Mouse (Mus musculus) MEL (cell line): Measurements from ENCODE around the gene Ruvbl1. TPM values are rescaled to one million over a fixed set of nuclear protein-coding genes. Genes with fewer than 3 reads are reported as not detected.
A peak's percentile ranks its signal among the peaks of the same experiment; 100 is the strongest.

Source experiments
- DNase-seq: peaks from one replicate; pipeline ENCODE4 v3.0.0; 2011; ENCODE audit warnings: low read depth, low spot score
- H3K27ac ChIP-seq: 2 replicates; pipeline ENCODE4 v1.5.1; 2012; ENCODE audit warnings: low read depth, mild to moderate bottlenecking, control low read depth, low read length, moderate library complexity; ENCODE audit not compliant: control insufficient read depth
- H3K27me3 ChIP-seq, 2 experiments: fragments of 150-350 bp in 1 of 2; sonication (generic) in 1 of 2; 2 replicates each; pipeline ENCODE4 v1.6.1; 2012; ENCODE audit warnings: low read length in 2 of 2, mild to moderate bottlenecking in 2 of 2, improper control_type of control experiment in 1 of 2, moderate library complexity in 1 of 2; ENCODE audit not compliant: insufficient read depth in 2 of 2, control insufficient read depth in 1 of 2
- H3K36me3 ChIP-seq, 2 experiments: 2 replicates each; pipeline ENCODE4 v1.6.1; 2012 to 2014; ENCODE audit warnings: low read length in 2 of 2, improper control_type of control experiment in 1 of 2, inconsistent platforms in 1 of 2, mild to moderate bottlenecking in 1 of 2; ENCODE audit not compliant: insufficient read depth in 2 of 2, control insufficient read depth in 1 of 2
- H3K4me1 ChIP-seq, 2 experiments: fragments of 150-350 bp in 1 of 2; sonication (generic) in 1 of 2; 2 replicates each; pipeline ENCODE4 v1.6.1; 2012; ENCODE audit warnings: low read length in 2 of 2, improper control_type of control experiment in 1 of 2, mild to moderate bottlenecking in 1 of 2; ENCODE audit not compliant: insufficient read depth in 2 of 2, control insufficient read depth in 1 of 2
- H3K4me3 ChIP-seq, 2 experiments: fragments of 150-350 bp in 1 of 2; sonication (generic) in 1 of 2; 2 replicates each; pipeline ENCODE4 v1.5.1; 2012; ENCODE audit warnings: low read depth in 2 of 2, low read length in 2 of 2, mild to moderate bottlenecking in 2 of 2, moderate library complexity in 2 of 2, control low read depth in 1 of 2, improper control_type of control experiment in 1 of 2; ENCODE audit not compliant: control insufficient read depth in 1 of 2, insufficient read depth in 1 of 2
- H3K79me2 ChIP-seq: 2 replicates; pipeline ENCODE4 v1.6.1; 2012; ENCODE audit warnings: mild to moderate bottlenecking, low read length, moderate library complexity; ENCODE audit not compliant: control insufficient read depth, poor library complexity, insufficient read depth
- H3K9ac ChIP-seq: 2 replicates; pipeline ENCODE4 v1.6.1; 2012; ENCODE audit warnings: low read depth, mild to moderate bottlenecking, control low read depth, low read length, moderate library complexity; ENCODE audit not compliant: control insufficient read depth, poor library complexity, severe bottlenecking
- H3K9me3 ChIP-seq: fragments of 150-350 bp; sonication (generic); replicated peaks from 2 replicates; pipeline ENCODE4 v1.6.1; 2012; ENCODE audit warnings: mild to moderate bottlenecking, low read length, improper control_type of control experiment, moderate library complexity; ENCODE audit not compliant: insufficient read depth
- CHD1 ChIP-seq: IDR thresholded peaks from 2 replicates; pipeline ENCODE4 v1.6.1; 2012; ENCODE audit warnings: low read depth, mild to moderate bottlenecking, inconsistent platforms, low read length, improper control_type of control experiment
- CHD2 ChIP-seq: IDR thresholded peaks from 2 replicates; pipeline ENCODE4 v1.6.1; 2011; ENCODE audit warnings: low read length, improper control_type of control experiment
- CTCF ChIP-seq, 3 experiments: IDR thresholded peaks in 2 of 3; conservative IDR thresholded peaks in 1 of 3; 2 replicates each; pipeline ENCODE4 v1.5.1; 2011 to 2012; ENCODE audit warnings: low read length in 3 of 3, low read depth in 2 of 3, mild to moderate bottlenecking in 2 of 3, improper control_type of control experiment in 1 of 3, inconsistent platforms in 1 of 3, mixed read lengths in 1 of 3, moderate library complexity in 1 of 3; ENCODE audit not compliant: control insufficient read depth in 1 of 3, insufficient read depth in 1 of 3, poor library complexity in 1 of 3, severe bottlenecking in 1 of 3
- E2F4 ChIP-seq: IDR thresholded peaks from 2 replicates; pipeline ENCODE4 v1.6.1; 2011; ENCODE audit warnings: low read depth, low read length, improper control_type of control experiment, borderline replicate concordance
- ELF1 ChIP-seq: IDR thresholded peaks from 2 replicates; pipeline ENCODE4 v1.6.1; 2014; ENCODE audit warnings: low read depth, mild to moderate bottlenecking, inconsistent platforms, low read length, improper control_type of control experiment, moderate library complexity
- EP300 ChIP-seq, 2 experiments: IDR thresholded peaks; 2 replicates each; pipeline ENCODE4 v1.6.1; 2011; ENCODE audit warnings: improper control_type of control experiment in 2 of 2, low read length in 2 of 2, low read depth in 1 of 2, mild to moderate bottlenecking in 1 of 2
- ETS1 ChIP-seq: IDR thresholded peaks from 2 replicates; pipeline ENCODE4 v1.6.1; 2012; ENCODE audit warnings: low read depth, mild to moderate bottlenecking, inconsistent platforms, low read length, improper control_type of control experiment, moderate library complexity
- GABPA ChIP-seq: IDR thresholded peaks from 2 replicates; pipeline ENCODE4 v1.6.1; 2012; ENCODE audit warnings: low read depth, mild to moderate bottlenecking, inconsistent platforms, low read length, improper control_type of control experiment, moderate library complexity
- KAT2A ChIP-seq: conservative IDR thresholded peaks from 2 replicates; pipeline ENCODE4 v1.6.1; 2012; ENCODE audit warnings: low read depth, low read length, improper control_type of control experiment, inconsistent platforms
- MAFK ChIP-seq: IDR thresholded peaks from 2 replicates; pipeline ENCODE4 v1.6.1; 2011; ENCODE audit warnings: low read depth, mild to moderate bottlenecking, low read length, improper control_type of control experiment, borderline replicate concordance
- MAX ChIP-seq: IDR thresholded peaks from 2 replicates; pipeline ENCODE4 v1.6.1; 2011; ENCODE audit warnings: low read length, improper control_type of control experiment
- MXI1 ChIP-seq: IDR thresholded peaks from 2 replicates; pipeline ENCODE4 v1.6.1; 2011; ENCODE audit warnings: mild to moderate bottlenecking, low read depth, low read length, improper control_type of control experiment
- NELFE ChIP-seq: IDR thresholded peaks from 2 replicates; pipeline ENCODE4 v1.6.1; 2011; ENCODE audit warnings: low read depth, low read length, improper control_type of control experiment
- POLR2A ChIP-seq, 2 experiments: IDR thresholded peaks; 2 replicates each; pipeline ENCODE4 v1.6.1; 2011 to 2012; ENCODE audit warnings: low read length in 2 of 2, mild to moderate bottlenecking in 2 of 2, control low read depth in 1 of 2, improper control_type of control experiment in 1 of 2, low read depth in 1 of 2, moderate library complexity in 1 of 2; ENCODE audit not compliant: control insufficient read depth in 1 of 2, insufficient read depth in 1 of 2, poor library complexity in 1 of 2
- POLR2AphosphoS2 ChIP-seq: IDR thresholded peaks from 2 replicates; pipeline ENCODE4 v1.6.1; 2011; ENCODE audit warnings: low read length, improper control_type of control experiment
- POLR2AphosphoS5 ChIP-seq: IDR thresholded peaks from 2 replicates; pipeline ENCODE4 v1.6.1; 2012; ENCODE audit warnings: low read depth, borderline replicate concordance, mild to moderate bottlenecking, inconsistent platforms, low read length, moderate library complexity, mixed read lengths
- RCOR1 ChIP-seq: IDR thresholded peaks from 2 replicates; pipeline ENCODE4 v1.6.1; 2012; ENCODE audit warnings: low read depth, mild to moderate bottlenecking, inconsistent platforms, low read length, improper control_type of control experiment
- UBTF ChIP-seq: IDR thresholded peaks from 2 replicates; pipeline ENCODE4 v1.6.1; 2012; ENCODE audit warnings: low read depth, mild to moderate bottlenecking, inconsistent platforms, low read length, improper control_type of control experiment, moderate library complexity, borderline replicate concordance; ENCODE audit not compliant: insufficient read depth
- USF1 ChIP-seq: IDR thresholded peaks from 2 replicates; pipeline ENCODE4 v1.6.1; 2014; ENCODE audit warnings: low read depth, mild to moderate bottlenecking, inconsistent platforms, low read length, improper control_type of control experiment, moderate library complexity
- ZC3H11A ChIP-seq: IDR thresholded peaks from 2 replicates; pipeline ENCODE4 v1.6.1; 2012; ENCODE audit warnings: low read depth, mild to moderate bottlenecking, inconsistent platforms, low read length, improper control_type of control experiment
- ZMIZ1 ChIP-seq: IDR thresholded peaks from 2 replicates; pipeline ENCODE4 v1.6.1; 2012; ENCODE audit warnings: low read depth, mild to moderate bottlenecking, inconsistent platforms, low read length, improper control_type of control experiment, moderate library complexity
- polyA plus RNA-seq, 2 experiments: library from polyadenylated mRNA; stranded (reverse) in 1 of 2; unstranded in 1 of 2; fragments of >175 nt in 1 of 2; fragments of >200 nt in 1 of 2; gene quantifications; 2 replicates each; pipeline versions ENCODE4 v1.2.1 to v1.2.4; 2012; ENCODE audit warnings: low replicate concordance in 2 of 2, low read depth in 1 of 2; ENCODE audit not compliant: insufficient read length in 2 of 2, insufficient read depth in 1 of 2, missing spikeins in 1 of 2
- total RNA-seq: library from RNA; depleted of rRNA; stranded (reverse); fragments of 300-350 nt; gene quantifications from 2 replicates; pipeline ENCODE4 v1.2.3, GENCODE M21; 2012

Gene Ruvbl1
- total and polyA plus RNA-seq, 3 experiments = 146 to 238 (median 232) TPM

DNA sequence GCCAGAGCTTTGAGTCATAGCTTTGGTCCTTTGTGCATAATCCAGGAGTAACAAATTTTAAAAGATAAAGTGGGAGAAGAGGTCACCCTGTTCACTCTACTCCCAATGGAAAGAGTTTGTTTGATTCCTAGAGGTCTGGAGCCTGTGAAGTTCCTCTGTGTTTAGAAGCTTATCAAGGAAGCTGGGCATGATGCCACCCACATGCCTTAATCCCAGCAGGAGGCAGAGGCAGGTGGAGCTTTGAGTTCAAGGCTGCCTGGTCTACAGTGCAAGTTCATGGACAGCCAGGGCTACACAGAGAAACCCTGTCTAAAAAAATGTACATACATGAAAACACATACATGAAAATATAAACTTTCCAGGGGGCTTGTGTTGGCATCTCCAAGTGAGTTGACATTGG lies 18.7 kb downstream of the Ruvbl1 start:
- H3K9me3 ChIP-seq = no peaks in the 10 kb centered on the region
- H3K27me3 ChIP-seq = no peaks in the 10 kb centered on the region
- no peak overlapping the region for H3K4me3 ChIP-seq
- peaks cover 3 to 15% of the 10 kb centered on the region in 2 experiments for H3K36me3 ChIP-seq
- no peak for DNase-seq
- H3K9ac ChIP-seq = no peak overlapping the region
- TF ChIP-seq UBTF (no peak), E2F4 (no peak), MAX (no peak), KAT2A (no peak), CHD2 (no peak), ZMIZ1 (no peak), POLR2A (IDR thresholded peaks at IDR 0.05; ENCODE audit: control insufficient read depth in 1 of 2, insufficient read depth in 1 of 2, low read depth in 1 of 2, low read length in 2 of 2, poor library complexity in 1 of 2) (no peak), CHD1 (no peak), POLR2AphosphoS2 (no peak), RCOR1 (no peak), MXI1 (no peak), NELFE (no peak), GABPA (no peak), POLR2AphosphoS5 (no peak), EP300 (IDR thresholded peaks at IDR 0.05; ENCODE audit: low read depth in 1 of 2, low read length in 2 of 2) (no peak), USF1 (no peak), ZC3H11A (no peak), ETS1 (no peak), ELF1 (no peak), CTCF (IDR thresholded peaks at IDR 0.05 in 2 of 3, conservative IDR thresholded peaks at IDR 0.05 in 1 of 3; ENCODE audit: control insufficient read depth in 1 of 3, insufficient read depth in 1 of 3, low read depth in 2 of 3, low read length in 3 of 3, poor library complexity in 1 of 3, severe bottlenecking in 1 of 3) (no peak)
- no peaks in the 10 kb centered on the region; the same call in 1 of the 2 replicates for H3K79me2 ChIP-seq
- peaks cover 0 to 2% of the 10 kb centered on the region in 2 experiments; a peak in 2 of 4 replicates for H3K4me1 ChIP-seq
- H3K27ac ChIP-seq = no peak overlapping the region

GRCm38 (mm10) chr6:88485378-88485777 lies 20.2 kb downstream of the Ruvbl1 start:
- peaks cover 0 to 2% of the 10 kb centered on the region in 2 experiments; a peak in 2 of 4 replicates for H3K4me1 ChIP-seq
- peak; percentile 35 for DNase-seq
- no peak for TF ChIP-seq MAFK
- peak; percentile 48 for TF ChIP-seq ETS1

More at GRCm38 (mm10) chr6:88485378-88485777, 20.2 kb downstream of the Ruvbl1 start:
- no peaks in the 10 kb centered on the region for H3K27me3 ChIP-seq
- no peaks in the 10 kb centered on the region; the same call in 1 of the 2 replicates for H3K79me2 ChIP-seq
- peaks cover 3 to 15% of the 10 kb centered on the region in 2 experiments for H3K36me3 ChIP-seq
- H3K9ac ChIP-seq = no peak overlapping the region
- no peak overlapping the region for H3K27ac ChIP-seq
- no peak overlapping the region for H3K4me3 ChIP-seq
- no peaks in the 10 kb centered on the region for H3K9me3 ChIP-seq
